Mouse (Mus musculus) adrenal gland, postnatal 0 days (tissue): ENCODE results near the gene Pmp22. TPM values are rescaled to one million over a fixed set of nuclear protein-coding genes. Genes with fewer than 3 reads are reported as not detected.

Experiments used
- polyA plus RNA-seq: library from polyadenylated mRNA; unstranded; fragments of >200 nt; fragmentation: Nextera tagmentation; extraction: Ambion mirVana; gene quantifications from 2 replicates; pipeline ENCODE4 v1.2.1, GENCODE M21; 2015

Gene Pmp22
- polyA plus RNA-seq: 202 and 253 TPM in 2 replicates

DNA sequence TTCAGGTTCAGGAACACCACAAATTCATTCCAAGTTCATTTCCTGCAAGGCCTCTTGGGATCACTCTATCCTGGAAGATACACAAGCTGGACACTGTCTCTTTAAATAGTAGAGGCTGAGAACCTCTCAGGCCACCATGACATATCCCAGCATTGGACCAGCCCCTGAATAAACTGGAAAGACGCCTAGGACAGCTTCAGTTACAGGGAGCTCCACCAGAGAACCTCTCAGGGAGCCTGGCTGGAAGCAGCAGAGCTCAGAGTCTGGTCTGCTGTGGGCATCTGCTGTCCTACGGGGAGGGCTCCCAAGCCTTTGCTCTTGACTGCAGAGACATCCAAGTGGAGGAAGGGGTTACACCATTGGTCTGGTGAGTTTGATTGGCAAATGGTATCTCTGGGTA lies at the start of gene Pmp22:
TSS of gene Pmp22 (plus strand) at position 199 of the 400 bp plus-strand sequence.

Other genes with a start within 250 kb of the Pmp22 start
- 89.6 and 109 TPM in 2 replicates for gene Tvp23b, start 249.5 kb upstream of the Pmp22 start, polyA plus RNA-seq
- gene Cdrt4, start 177.8 kb upstream of the Pmp22 start, polyA plus RNA-seq: 0.51 and 0.60 TPM in 2 replicates
- gene Tekt3, start 67.3 kb upstream of the Pmp22 start, polyA plus RNA-seq: 0.07 TPM in 1 of 2 replicates, not detected in the other